Mouse (Mus musculus) kidney, postnatal 10 days (tissue): Measurements from ENCODE around the gene Btbd9.
A peak's percentile ranks its signal among the peaks of the same experiment; 100 is the strongest.

Experiments used
- DNase-seq: peaks from one replicate; pipeline ENCODE4 v3.0.0; 2021; ENCODE audit warnings: mixed read lengths

The Btbd9 gene

GRCm38 (mm10) chr17:30597786-30598185 lies 21.5 kb upstream of the Btbd9 start:
- DNase-seq = no peak

- DNase-seq = peak; percentile 18
Observed at GRCm38 (mm10) chr17:30594846-30595245, 18.6 kb upstream of the Btbd9 start.

DNA sequence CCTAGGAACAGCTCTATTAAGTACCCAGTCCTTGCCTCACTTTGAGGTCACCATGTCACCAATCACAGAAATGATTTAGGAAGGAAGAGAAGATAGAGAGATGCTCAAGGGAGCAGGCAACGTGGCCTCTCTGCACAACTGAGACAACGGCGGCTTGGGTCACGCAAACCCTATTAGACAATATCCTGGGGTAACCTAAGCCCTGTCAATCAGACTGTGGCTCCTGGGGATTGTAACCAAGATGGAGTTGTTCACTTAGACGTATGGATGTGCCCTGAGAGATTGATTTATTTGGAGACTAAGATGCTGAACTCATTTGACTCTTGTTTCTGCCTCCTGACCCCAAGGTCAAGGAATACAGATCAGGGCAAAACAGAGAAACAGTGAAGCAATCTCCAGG lies 18.1 kb upstream of the Btbd9 start:
- DNase-seq = no peak

DNA sequence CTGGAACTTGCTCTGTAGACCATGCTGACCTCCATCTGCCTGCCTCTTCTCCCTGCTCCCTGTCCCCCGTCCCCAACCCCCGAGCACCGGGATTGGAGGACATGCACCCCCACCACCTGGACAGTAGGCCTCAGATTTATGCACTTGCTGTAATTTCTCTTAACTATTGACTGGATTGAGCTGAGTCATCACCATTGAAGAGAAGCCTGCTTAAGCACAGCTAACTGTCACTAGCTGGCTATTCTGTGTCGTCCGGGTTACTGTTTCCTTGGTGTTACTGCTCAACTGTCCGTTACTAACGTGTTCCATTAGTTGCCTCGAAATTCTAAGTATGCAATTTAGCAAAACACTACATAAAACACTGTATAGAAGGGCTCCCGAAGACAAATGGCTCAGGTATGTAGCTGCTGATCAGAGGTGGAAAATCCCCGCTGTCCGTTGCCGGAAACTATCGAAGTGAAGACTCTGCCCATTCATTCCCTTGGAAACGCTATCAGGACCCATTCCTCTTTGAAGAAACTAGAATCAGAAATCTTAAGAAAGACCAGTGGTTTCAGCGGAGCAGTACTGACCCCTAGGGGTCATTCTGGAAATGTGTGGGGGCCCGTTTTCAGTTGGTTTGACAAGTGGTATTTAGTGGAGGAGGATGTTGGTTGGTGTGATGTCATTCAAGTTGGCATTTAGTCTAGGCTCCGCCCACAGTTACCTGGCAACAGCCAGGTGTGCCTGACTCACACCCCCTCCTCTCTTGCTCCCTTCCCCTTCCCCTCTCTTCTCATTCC lies 14.3 kb upstream of the Btbd9 start:
- DNase-seq = peak; percentile 75

- no peak for DNase-seq
Observed at GRCm38 (mm10) chr17:30583258-30584001, 7.1 kb upstream of the Btbd9 start.

DNA sequence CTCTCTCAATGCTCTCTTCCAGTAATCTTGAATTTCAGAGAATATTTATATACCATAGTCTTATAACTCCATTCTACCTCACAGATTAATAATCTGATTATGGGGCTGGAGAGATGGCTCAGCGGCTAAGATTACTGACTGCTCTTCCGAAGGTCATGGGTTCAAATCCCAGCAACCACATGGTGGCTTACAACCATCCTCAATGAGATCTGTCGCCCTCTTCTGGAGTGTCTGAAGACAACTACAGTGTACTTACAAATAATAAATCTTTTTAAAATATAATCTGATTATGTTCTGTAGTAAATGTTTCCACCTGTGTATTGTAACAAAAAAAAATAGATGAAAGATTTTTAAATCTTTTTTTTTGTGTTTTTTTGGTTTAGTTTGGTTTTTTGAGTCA lies 6.0 kb upstream of the Btbd9 start:
- no peak for DNase-seq

DNA sequence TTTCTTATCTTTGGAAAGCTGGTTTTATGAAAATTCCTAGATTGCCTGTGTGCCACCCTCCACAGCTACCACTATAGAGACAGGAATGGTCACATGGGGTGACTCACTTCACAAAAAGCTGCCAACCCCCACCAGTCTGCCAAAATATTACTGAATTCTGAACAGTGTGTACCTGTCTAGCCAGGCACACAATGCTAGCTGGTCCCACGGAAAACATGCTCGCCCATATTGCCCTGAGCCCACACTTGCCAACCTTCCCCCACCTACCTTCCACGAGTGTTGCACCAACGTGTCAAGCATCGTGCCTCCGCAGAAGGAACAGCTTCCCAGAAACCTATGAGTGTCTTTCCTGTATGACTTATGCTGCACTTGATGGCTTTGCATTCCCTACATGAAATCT lies 4.9 kb upstream of the Btbd9 start:
- DNase-seq = no peak

- DNase-seq = no peak
Observed at GRCm38 (mm10) chr17:30580781-30581180, 4.5 kb upstream of the Btbd9 start.

- no peak for DNase-seq
Observed at GRCm38 (mm10) chr17:30576946-30577345, 658 bp upstream of the Btbd9 start.

- DNase-seq = no peak
Observed at GRCm38 (mm10) chr17:30575121-30575904, 975 bp downstream of the Btbd9 start.

- no peak for DNase-seq
Observed at GRCm38 (mm10) chr17:30574783-30575075, 1.6 kb downstream of the Btbd9 start.

DNA sequence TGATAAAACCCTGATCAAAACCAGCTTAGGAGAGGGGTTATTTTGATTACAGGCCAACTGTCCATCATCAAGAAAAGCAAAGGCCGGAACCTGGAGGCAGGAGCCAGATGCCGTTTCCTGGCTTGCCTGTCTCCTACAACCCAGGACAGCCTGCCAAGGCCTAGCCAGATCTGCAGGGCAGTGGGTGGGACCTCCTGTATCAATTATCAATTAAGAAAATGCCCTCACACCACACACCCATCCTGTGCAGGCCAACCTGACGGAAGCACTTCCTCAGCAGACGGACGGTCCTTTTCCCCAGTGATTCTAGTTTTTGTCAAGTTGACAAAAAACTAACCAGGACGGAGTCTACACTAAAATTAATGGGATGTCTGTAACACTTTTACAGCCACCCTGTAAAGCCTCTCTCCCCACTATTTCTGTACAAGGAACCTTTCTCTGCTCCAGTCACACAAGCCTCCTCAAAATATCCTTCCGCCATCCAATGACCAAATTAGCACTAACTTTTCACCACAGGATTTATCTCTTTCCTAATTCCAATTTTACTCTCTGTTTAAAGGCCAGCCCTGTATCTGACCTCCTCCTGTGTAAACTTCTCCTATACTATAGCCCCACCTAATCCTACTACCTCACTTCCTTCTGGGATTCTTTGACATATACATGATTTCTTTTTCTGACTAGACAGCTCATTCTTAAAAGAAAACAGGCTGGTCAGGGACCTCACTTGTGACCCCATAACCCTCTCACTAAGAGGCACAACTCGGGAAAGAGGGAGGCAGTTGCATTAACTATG lies 2.1 kb downstream of the Btbd9 start:
- DNase-seq = peak; percentile 54

GRCm38 (mm10) chr17:30570971-30571370 lies 5.3 kb downstream of the Btbd9 start:
- DNase-seq = no peak

- DNase-seq = peak; percentile 75
Observed at GRCm38 (mm10) chr17:30570173-30570572, 6.1 kb downstream of the Btbd9 start.

GRCm38 (mm10) chr17:30568473-30568872 lies 7.8 kb downstream of the Btbd9 start:
- no peak for DNase-seq

- no peak for DNase-seq
Observed at GRCm38 (mm10) chr17:30564971-30565370, 11.3 kb downstream of the Btbd9 start.

GRCm38 (mm10) chr17:30564407-30564806 lies 11.9 kb downstream of the Btbd9 start:
- DNase-seq = no peak

DNA sequence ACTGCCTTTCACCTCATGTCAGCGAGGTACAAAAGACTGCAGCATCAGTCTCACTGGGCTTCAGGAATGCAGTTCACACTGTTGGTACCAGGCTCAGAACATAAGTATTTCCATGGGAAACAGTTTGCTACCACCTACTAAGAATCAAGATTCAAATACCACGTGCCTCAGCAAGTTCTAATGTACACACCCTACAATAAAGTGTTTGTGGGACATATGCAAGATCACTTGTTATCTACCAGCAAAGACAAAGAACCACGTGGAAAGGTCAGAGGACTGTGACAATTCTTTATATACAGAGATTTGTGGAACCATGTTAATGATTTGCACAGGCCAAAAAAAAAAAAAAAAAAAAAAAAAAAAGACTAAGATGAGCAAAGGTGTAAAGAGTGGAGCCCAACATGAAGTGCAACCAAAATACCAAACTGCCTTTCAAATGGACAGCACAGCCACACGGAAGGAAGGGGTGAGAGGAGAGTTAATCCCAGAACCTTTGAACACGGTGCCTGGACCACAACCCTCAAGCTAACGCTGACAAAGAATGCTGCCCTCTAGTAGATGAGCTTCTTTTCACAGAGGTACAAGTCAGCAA lies 12.7 kb downstream of the Btbd9 start:
- no peak for DNase-seq

DNA sequence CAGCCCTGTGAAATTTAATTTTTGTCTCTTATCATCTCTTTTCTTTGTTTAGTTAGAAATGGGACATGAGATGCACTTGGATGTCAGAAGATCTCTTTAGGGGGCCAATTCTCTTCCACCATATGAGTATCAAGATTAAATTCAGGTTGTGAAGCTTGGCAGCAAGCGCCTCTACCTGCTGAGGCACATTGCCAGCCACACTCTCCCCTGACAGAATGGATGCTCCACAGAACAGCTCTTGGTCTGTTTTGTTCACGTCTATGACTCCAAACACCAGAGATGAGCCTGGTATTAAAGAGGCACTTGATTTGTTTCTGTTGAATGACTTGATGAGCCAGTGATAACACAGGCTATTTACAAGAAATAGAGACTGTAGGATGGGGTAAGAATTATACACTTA lies 13.5 kb downstream of the Btbd9 start:
- no peak for DNase-seq

DNA sequence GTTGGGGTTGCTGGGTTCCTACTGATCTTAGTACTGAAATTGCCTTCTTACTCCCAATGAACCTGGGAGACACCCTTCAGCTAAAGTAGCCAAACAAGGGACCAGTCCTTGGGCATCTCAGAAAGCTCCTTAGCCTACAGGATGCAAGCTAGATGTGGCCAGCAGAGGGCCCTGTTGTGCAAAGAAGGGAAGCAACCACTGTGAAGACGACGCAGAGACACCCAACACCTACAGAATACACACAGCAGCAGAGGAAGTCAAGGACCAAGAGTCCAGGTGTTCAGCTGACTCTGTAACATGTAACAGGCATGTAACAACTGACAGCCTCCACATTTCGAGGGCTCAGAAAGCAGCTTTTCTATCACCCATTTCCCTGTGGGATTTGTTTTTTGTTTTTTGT lies 16.8 kb downstream of the Btbd9 start:
- DNase-seq = peak; percentile 88

GRCm38 (mm10) chr17:30558623-30559022 lies 17.7 kb downstream of the Btbd9 start:
- no peak for DNase-seq

DNA sequence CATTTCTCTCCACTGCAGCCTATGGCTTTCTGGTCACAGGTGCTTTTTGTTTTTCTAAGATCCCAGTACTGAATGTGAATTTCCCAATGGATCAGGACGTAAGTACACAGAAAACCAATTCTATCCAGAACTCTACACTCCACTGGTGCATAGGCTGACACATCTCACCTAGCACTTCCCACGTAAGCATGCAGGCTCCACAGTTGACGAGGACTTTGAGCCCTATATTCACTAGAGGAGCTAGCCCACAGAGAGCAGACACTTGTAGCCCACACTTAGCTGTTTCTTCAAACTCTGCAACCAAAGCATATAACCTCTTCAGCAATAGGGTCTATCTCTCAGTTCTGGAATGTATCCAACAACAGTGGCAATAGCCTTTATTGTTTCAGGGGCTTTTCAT lies 19.8 kb downstream of the Btbd9 start:
- DNase-seq = no peak
